Mouse (Mus musculus) brain, embryonic 14.5 days (tissue): ENCODE measurements at regions not wholly inside any gene's neighbourhood (a gene's known extent, or its start where the extent isn't known, plus 50 kb on each side); places are given as distances from the start of the nearest gene placed in this dataset.

Experiments used
- CTCF ChIP-seq: fragments of 200-500 bp; IDR thresholded peaks from 2 replicates; pipeline ENCODE4 v1.5.1; 2012; ENCODE audit warnings: inconsistent platforms, mild to moderate bottlenecking, moderate library complexity, borderline replicate concordance; ENCODE audit not compliant: insufficient read depth, insufficient read length; ENCODE audit errors: extremely low read depth
- POLR2A ChIP-seq: fragments of 200-500 bp; IDR thresholded peaks from 2 replicates; pipeline ENCODE4 v1.6.1; 2012; ENCODE audit warnings: mild to moderate bottlenecking, inconsistent platforms, borderline replicate concordance; ENCODE audit not compliant: poor library complexity, insufficient read depth, insufficient read length, severe bottlenecking; ENCODE audit errors: extremely low read depth

GRCm38 (mm10) chr9:103899311-103899710 is 103.0 kb upstream of the Nphp3 start:
- TF ChIP-seq CTCF (no peak), POLR2A (no peak)
